Mouse (Mus musculus) cerebellum, postnatal 36 days (tissue): ENCODE results near the gene Mybpc2.

Source experiments
- DNase-seq, 2 experiments: peaks; one replicate each; pipeline ENCODE4 v3.0.0; 2021 to 2022; ENCODE audit warnings: mixed read lengths in 2 of 2

The Mybpc2 gene

DNA sequence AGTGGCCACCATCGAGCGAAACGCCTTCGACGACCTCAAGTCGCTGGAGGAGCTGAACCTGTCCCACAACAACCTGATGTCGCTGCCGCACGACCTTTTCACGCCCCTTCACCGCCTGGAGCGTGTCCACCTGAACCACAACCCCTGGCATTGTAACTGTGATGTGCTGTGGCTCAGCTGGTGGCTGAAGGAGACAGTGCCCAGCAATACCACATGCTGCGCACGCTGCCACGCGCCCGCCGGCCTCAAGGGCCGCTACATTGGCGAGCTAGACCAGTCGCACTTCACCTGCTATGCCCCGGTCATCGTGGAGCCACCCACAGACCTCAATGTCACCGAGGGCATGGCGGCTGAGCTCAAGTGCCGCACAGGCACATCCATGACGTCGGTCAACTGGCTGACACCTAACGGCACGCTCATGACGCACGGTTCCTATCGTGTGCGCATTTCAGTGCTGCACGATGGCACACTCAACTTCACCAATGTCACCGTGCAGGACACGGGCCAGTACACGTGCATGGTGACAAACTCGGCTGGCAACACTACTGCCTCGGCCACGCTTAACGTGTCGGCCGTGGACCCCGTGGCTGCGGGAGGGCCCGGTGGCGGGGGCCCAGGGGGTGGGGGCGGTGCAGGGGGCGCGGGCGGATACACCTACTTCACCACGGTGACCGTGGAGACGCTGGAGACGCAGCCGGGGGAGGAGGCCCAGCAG lies 62.8 kb downstream of the Mybpc2 start:
- no peak for DNase-seq

DNA sequence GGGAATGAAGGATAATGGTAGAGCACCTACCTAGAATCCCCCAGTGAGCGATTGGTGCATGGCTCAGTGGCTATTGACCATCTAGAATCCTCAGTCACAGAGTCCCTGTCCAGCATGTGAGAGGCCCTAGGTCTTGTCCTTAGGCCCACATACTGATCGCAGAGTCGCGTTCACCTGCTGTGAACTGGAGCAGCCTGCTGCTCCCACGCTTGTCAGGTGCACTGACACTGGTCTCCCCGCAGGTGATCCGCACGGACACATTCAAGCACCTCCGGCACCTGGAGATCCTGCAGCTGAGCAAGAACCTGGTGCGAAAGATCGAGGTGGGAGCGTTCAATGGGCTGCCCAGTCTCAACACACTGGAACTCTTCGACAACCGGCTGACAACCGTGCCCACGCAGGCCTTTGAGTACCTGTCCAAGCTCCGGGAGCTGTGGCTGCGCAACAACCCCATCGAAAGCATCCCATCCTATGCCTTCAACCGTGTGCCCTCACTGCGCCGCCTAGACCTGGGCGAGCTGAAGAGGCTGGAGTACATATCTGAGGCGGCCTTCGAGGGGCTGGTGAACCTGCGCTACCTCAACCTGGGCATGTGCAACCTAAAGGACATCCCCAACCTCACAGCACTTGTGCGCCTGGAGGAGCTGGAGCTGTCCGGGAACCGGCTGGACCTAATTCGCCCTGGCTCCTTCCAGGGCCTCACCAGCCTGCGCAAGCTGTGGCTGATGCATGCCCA lies 63.5 kb downstream of the Mybpc2 start:
- peak in 1 of 2 experiments; percentile 33 for DNase-seq

DNA sequence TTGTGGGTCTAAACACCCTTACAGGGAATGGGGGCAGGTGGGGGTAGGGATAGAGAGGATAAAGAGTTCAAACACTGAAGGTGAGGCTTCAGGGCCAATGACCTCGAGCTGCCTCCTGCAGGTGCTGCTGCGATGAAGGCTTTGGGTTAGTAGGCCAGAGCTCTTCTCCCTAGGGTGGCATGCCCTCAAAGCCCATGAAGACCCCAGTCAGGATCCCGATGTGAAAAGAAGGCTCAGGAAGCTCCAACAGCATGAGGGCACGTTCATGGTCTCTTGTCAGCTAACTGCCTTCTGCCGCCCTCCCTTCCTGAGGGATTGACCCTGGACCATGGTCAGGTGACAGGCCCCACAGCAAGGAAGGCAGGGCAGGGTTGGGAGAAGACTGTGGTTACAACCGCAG lies 64.4 kb downstream of the Mybpc2 start:
- peak; percentile 3 to 13 for DNase-seq

DNA sequence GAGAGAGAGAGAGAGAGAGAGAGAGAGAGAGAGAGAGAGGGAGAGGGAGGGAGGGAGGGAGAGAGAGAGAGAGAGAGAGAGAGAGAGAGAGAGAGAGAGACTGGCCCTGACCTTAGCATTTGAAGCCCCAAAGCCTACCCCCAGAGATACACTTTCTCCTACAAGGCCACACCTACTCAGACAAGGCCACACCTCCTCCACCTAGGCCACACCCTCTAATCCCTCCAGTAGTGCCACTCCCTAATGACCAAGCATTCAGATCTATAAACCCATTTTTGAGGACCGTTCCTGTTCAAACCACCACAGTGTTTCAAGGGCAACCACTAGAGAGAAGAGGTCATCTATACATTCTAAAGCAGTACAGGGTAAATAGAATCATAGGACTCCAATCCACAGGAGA lies 68.2 kb downstream of the Mybpc2 start:
- DNase-seq = no peak

DNA sequence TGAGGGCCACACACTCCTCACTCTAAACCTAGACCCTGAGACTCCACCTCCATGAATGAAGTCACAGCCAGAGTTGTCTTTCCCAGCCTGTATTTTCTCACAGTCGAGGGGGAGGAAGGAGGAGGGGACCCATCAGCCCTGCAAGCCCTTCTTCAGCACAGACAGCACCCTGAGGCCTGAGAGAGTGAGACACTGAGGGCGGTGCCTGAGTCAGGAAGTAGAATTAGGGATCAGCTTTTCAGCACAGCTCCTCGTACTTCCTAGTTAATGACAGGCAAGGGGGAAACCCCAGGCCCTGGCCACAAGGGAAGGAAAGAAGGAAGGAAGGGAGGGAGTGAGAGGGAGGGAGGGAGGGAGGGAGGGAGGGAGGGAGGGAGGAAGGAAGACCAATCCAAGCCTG lies 71.2 kb downstream of the Mybpc2 start:
- peak in 1 of 2 experiments; percentile 1 for DNase-seq
